Mouse (Mus musculus): ENCODE data around the gene March11.

Gene March11

GRCm38 (mm10) chr15:26374232-26374631 lies 65.4 kb downstream of the March11 start:
- DNase-seq (ENCODE audit: low spot score) = no peak

GRCm38 (mm10) chr15:26374946-26375345 lies 66.1 kb downstream of the March11 start:
- no peak for DNase-seq (ENCODE audit: low spot score)

GRCm38 (mm10) chr15:26377355-26377754 lies 68.5 kb downstream of the March11 start:
- no peak for DNase-seq (ENCODE audit: low spot score)

GRCm38 (mm10) chr15:26378879-26379278 lies 70.0 kb downstream of the March11 start:
- DNase-seq (ENCODE audit: low spot score) = no peak

- no peak for DNase-seq (ENCODE audit: low spot score)
Observed at GRCm38 (mm10) chr15:26379831-26380230, 71.0 kb downstream of the March11 start.

GRCm38 (mm10) chr15:26380844-26381243 lies 72.0 kb downstream of the March11 start:
- DNase-seq (ENCODE audit: low spot score) = no peak

- no peak for DNase-seq (ENCODE audit: low spot score)
Observed at GRCm38 (mm10) chr15:26390001-26390400, 81.2 kb downstream of the March11 start.

- DNase-seq (ENCODE audit: low spot score) = no peak
Observed at GRCm38 (mm10) chr15:26396556-26396955, 87.7 kb downstream of the March11 start.

- DNase-seq (ENCODE audit: low spot score) = no peak
Observed at GRCm38 (mm10) chr15:26425284-26425683, 116.4 kb downstream of the March11 start.

- DNase-seq (ENCODE audit: low spot score) = no peak
Observed at GRCm38 (mm10) chr15:26426231-26426630, 117.4 kb downstream of the March11 start.

- DNase-seq (ENCODE audit: low spot score) = no peak
Observed at GRCm38 (mm10) chr15:26430565-26430964, 121.7 kb downstream of the March11 start.

GRCm38 (mm10) chr15:26432676-26433075 lies 123.8 kb downstream of the March11 start:
- no peak for DNase-seq (ENCODE audit: low spot score)

GRCm38 (mm10) chr15:26435725-26436124 lies 126.9 kb downstream of the March11 start:
- no peak for DNase-seq (ENCODE audit: low spot score)

GRCm38 (mm10) chr15:26437113-26437512 lies 128.3 kb downstream of the March11 start:
- DNase-seq (ENCODE audit: low spot score) = no peak
